In genomic region chr2:158684910-158685309, GRCm38 (mm10) we compare ENCODE assay signal across 27 mouse cellular contexts. TPM values are rescaled to one million over a fixed set of nuclear protein-coding genes. Genes with fewer than 3 reads are reported as not detected.
DNase-seq lines count a peak whose midpoint lies in the region; ATAC-seq and TF ChIP-seq lines count a peak whose summit lies in the region.
"Had no signal": no experiment of that assay in that cellular context is flagged by ENCODE, and none has a peak within 500 bp of the region (broad histone marks: within the 10 kb centered on the region; RNA-seq: fewer than 3 reads in every experiment).

No protein-coding gene starts in this region.

- no peaks in the 10 kb centered on the region for H3K9me3 ChIP-seq in forebrain, postnatal 0 days (ENCODE audit: low read length)
- no peaks in the 10 kb centered on the region for H3K9me3 ChIP-seq in forebrain, embryonic 11.5 days (ENCODE audit: control insufficient read depth, low read length)
- H3K9me3 ChIP-seq in midbrain, embryonic 14.5 days (ENCODE audit: control insufficient read depth, low read length), result no peaks in the 10 kb centered on the region
- no peaks in the 10 kb centered on the region for H3K9me3 ChIP-seq in midbrain, embryonic 10.5 days (replicated peaks)
- H3K9me3 ChIP-seq: embryonic facial prominence, embryonic 10.5 days; embryonic facial prominence, embryonic 15.5 days; hindbrain, embryonic 12.5 days; limb, embryonic 12.5 days; liver, embryonic 15.5 days; neural tube, embryonic 15.5 days; stomach, embryonic 15.5 days had no signal

- DNase-seq in forebrain, postnatal 0 days, result no peak
- no peak for DNase-seq in forebrain, embryonic 11.5 days (ENCODE audit: low spot score)
- no peak for DNase-seq in kidney, adult 2 months
- DNase-seq in kidney, postnatal 4 days, result no peak
- no peak for DNase-seq in midbrain, embryonic 14.5 days
- no peak for DNase-seq in midbrain, embryonic 10.5 days (ENCODE audit: low spot score)
- DNase-seq in embryo, embryonic 10 days (ENCODE audit: low spot score), result no peak
- DNase-seq: adrenal gland, postnatal 14 days; cerebellum, adult 18-20 months; cerebellum, postnatal 10 days; gastrocnemius, postnatal 10 days; heart, postnatal 36 days; layer of hippocampus, adult 9-11 months; lung, embryonic 14.5 days; lung, postnatal 14 days; retina, postnatal 1 day; right cerebral cortex, postnatal 25 days had no signal

- H3K4me1 ChIP-seq in forebrain, postnatal 0 days (ENCODE audit: insufficient read depth), result peaks cover 16% of the 10 kb centered on the region; the same call in 1 of the 2 replicates
- H3K4me1 ChIP-seq in forebrain, embryonic 11.5 days (replicated peaks; ENCODE audit: control insufficient read depth, insufficient read depth, low read length), result peaks cover 3% of the 10 kb centered on the region; the same call in 1 of the 2 replicates
- H3K4me1 ChIP-seq in kidney, adult 2 months (ENCODE audit: control insufficient read depth, insufficient read depth, low read length), result peaks cover 43% of the 10 kb centered on the region
- H3K4me1 ChIP-seq in midbrain, embryonic 14.5 days (ENCODE audit: control insufficient read depth, insufficient read depth, low read length), result peaks cover 33% of the 10 kb centered on the region
- peaks cover 49% of the 10 kb centered on the region for H3K4me1 ChIP-seq in midbrain, embryonic 10.5 days
- H3K4me1 ChIP-seq: liver, embryonic 15.5 days had no signal

- WGBS in forebrain, postnatal 0 days, result 76% methylated on average over 3 of the region's 3 CpGs
- 91% methylated on average over 3 of the region's 3 CpGs for WGBS in forebrain, embryonic 11.5 days
- WGBS in kidney, adult 2 months, result 46% methylated on average over 3 of the region's 3 CpGs
- WGBS in midbrain, embryonic 14.5 days, result 91% methylated on average over 3 of the region's 3 CpGs
- 84% methylated on average over 3 of the region's 3 CpGs for WGBS in midbrain, embryonic 10.5 days

- H3K27ac ChIP-seq in forebrain, postnatal 0 days (ENCODE audit: low read depth, low read length), result no peak overlapping the region
- H3K27ac ChIP-seq in forebrain, embryonic 11.5 days (ENCODE audit: low read depth, low read length), result no peak overlapping the region
- peak overlapping the region; percentile 27; the same call in 1 of the 2 replicates for H3K27ac ChIP-seq in kidney, adult 2 months (ENCODE audit: insufficient read depth, low read depth, low read length)
- 0 out of 2 replicates have a peak overlapping the region, but pooled peaks have one; percentile 26 for H3K27ac ChIP-seq in midbrain, embryonic 14.5 days (replicated peaks; ENCODE audit: low read depth, low read length)
- no peak overlapping the region for H3K27ac ChIP-seq in midbrain, embryonic 10.5 days (replicated peaks)
- H3K27ac ChIP-seq: embryonic facial prominence, embryonic 10.5 days; embryonic facial prominence, embryonic 15.5 days; hindbrain, embryonic 12.5 days; limb, embryonic 12.5 days; liver, embryonic 15.5 days; neural tube, embryonic 15.5 days; stomach, embryonic 15.5 days had no signal

- ATAC-seq in forebrain, postnatal 0 days, result peak; percentile 9; the same call in 1 of the 2 replicates
- ATAC-seq in forebrain, embryonic 11.5 days (replicated peaks; ENCODE audit: low FRiP score), result no peak
- ATAC-seq in midbrain, embryonic 14.5 days (ENCODE audit: low FRiP score, low TSS enrichment), result no peak
- ATAC-seq: CD4-positive, CD25-positive, alpha-beta regulatory T cell, adult 4 months; intestine, postnatal 0 days had no signal

- H3K4me3 ChIP-seq in forebrain, postnatal 0 days (ENCODE audit: low read depth, low read length), result no peak overlapping the region
- H3K4me3 ChIP-seq in forebrain, embryonic 11.5 days (ENCODE audit: low read depth, low read length), result no peak overlapping the region
- no peak overlapping the region for H3K4me3 ChIP-seq in kidney, adult 2 months (ENCODE audit: insufficient read depth, low read depth, low read length)
- H3K4me3 ChIP-seq in midbrain, embryonic 14.5 days (replicated peaks; ENCODE audit: low read depth, low read length), result no peak overlapping the region
- no peak overlapping the region for H3K4me3 ChIP-seq in midbrain, embryonic 10.5 days
- H3K4me3 ChIP-seq: embryonic facial prominence, embryonic 10.5 days; embryonic facial prominence, embryonic 15.5 days; hindbrain, embryonic 12.5 days; limb, embryonic 12.5 days; liver, embryonic 15.5 days; neural tube, embryonic 15.5 days; stomach, embryonic 15.5 days had no signal

- no peaks in the 10 kb centered on the region for H3K27me3 ChIP-seq in forebrain, postnatal 0 days (ENCODE audit: insufficient read depth, low read length)
- H3K27me3 ChIP-seq in forebrain, embryonic 11.5 days (ENCODE audit: control insufficient read depth, insufficient read depth, low read length), result no peaks in the 10 kb centered on the region
- H3K27me3 ChIP-seq in kidney, adult 2 months (replicated peaks; ENCODE audit: control insufficient read depth, insufficient read depth, low read length), result no peaks in the 10 kb centered on the region
- H3K27me3 ChIP-seq in midbrain, embryonic 14.5 days (ENCODE audit: control insufficient read depth, insufficient read depth, low read length), result no peaks in the 10 kb centered on the region
- no peaks in the 10 kb centered on the region for H3K27me3 ChIP-seq in midbrain, embryonic 10.5 days (ENCODE audit: low read depth, poor library complexity, severe bottlenecking)
- H3K27me3 ChIP-seq: embryonic facial prominence, embryonic 15.5 days; hindbrain, embryonic 12.5 days; limb, embryonic 12.5 days; liver, embryonic 15.5 days; neural tube, embryonic 15.5 days; stomach, embryonic 15.5 days had no signal

- H3K36me3 ChIP-seq in forebrain, postnatal 0 days (ENCODE audit: insufficient read depth), result no peaks in the 10 kb centered on the region
- H3K36me3 ChIP-seq in forebrain, embryonic 11.5 days (ENCODE audit: control insufficient read depth, insufficient read depth, low read length), result no peaks in the 10 kb centered on the region
- no peaks in the 10 kb centered on the region for H3K36me3 ChIP-seq in kidney, adult 2 months (ENCODE audit: control insufficient read depth, insufficient read depth, low read length)
- no peaks in the 10 kb centered on the region for H3K36me3 ChIP-seq in midbrain, embryonic 14.5 days (ENCODE audit: control insufficient read depth, insufficient read depth, low read length)
- no peaks in the 10 kb centered on the region for H3K36me3 ChIP-seq in midbrain, embryonic 10.5 days
- H3K36me3 ChIP-seq: embryonic facial prominence, embryonic 10.5 days; embryonic facial prominence, embryonic 15.5 days; hindbrain, embryonic 12.5 days; limb, embryonic 12.5 days; liver, embryonic 15.5 days; neural tube, embryonic 15.5 days; stomach, embryonic 15.5 days had no signal

- no peak overlapping the region for H3K9ac ChIP-seq in forebrain, postnatal 0 days
- no peak overlapping the region for H3K9ac ChIP-seq in forebrain, embryonic 11.5 days (ENCODE audit: low read length)
- no peak overlapping the region for H3K9ac ChIP-seq in midbrain, embryonic 14.5 days (replicated peaks; ENCODE audit: low read length)
- H3K9ac ChIP-seq: embryonic facial prominence, embryonic 15.5 days; hindbrain, embryonic 12.5 days; limb, embryonic 12.5 days; liver, embryonic 15.5 days; lung, embryonic 14.5 days; neural tube, embryonic 15.5 days; stomach, embryonic 15.5 days had no signal

- no peak for TF ChIP-seq CTCF in forebrain, postnatal 0 days (IDR thresholded peaks at IDR 0.05; ENCODE audit: low read depth)
- no peak for TF ChIP-seq CTCF in kidney, adult 2 months (conservative IDR thresholded peaks at IDR 0.05; ENCODE audit: insufficient read depth, insufficient read length, low read depth, low read length)

- no peak for TF ChIP-seq POLR2A in kidney, adult 2 months (IDR thresholded peaks at IDR 0.05; ENCODE audit: low read depth, low read length)

- no peak overlapping the region for H3K4me2 ChIP-seq in forebrain, postnatal 0 days (ENCODE audit: low read depth)
- no peak overlapping the region for H3K4me2 ChIP-seq in forebrain, embryonic 11.5 days (ENCODE audit: low read depth, low read length, severe bottlenecking)
- no peak overlapping the region for H3K4me2 ChIP-seq in midbrain, embryonic 14.5 days (ENCODE audit: low read length)
- H3K4me2 ChIP-seq: embryonic facial prominence, embryonic 15.5 days; heart, embryonic 11.5 days; hindbrain, embryonic 12.5 days; limb, embryonic 12.5 days; liver, embryonic 15.5 days; lung, embryonic 14.5 days; neural tube, embryonic 15.5 days; stomach, embryonic 15.5 days had no signal

RNA-seq across cellular contexts. Expression of gene Ppp1r16b, which starts 19.7 kb away (rescaled TPM):
- total RNA-seq in forebrain, postnatal 0 days (2014; rRNA removed), result 25.2 and 27.2 TPM in 2 replicates
- 23.1 and 28.4 TPM in 2 replicates for polyA plus RNA-seq in forebrain, postnatal 0 days (2015; fragmentation: Nextera tagmentation; extraction: Ambion mirVana)
- 2.8 TPM in 2 replicates for polyA plus RNA-seq in forebrain, embryonic 11.5 days (2014; fragmentation: Nextera tagmentation; extraction: Ambion mirVana)
- polyA plus RNA-seq in kidney, adult 2 months (2012; rRNA removed), result 20.1 and 22.2 TPM in 2 replicates
- polyA plus RNA-seq in midbrain, embryonic 14.5 days (2014; fragmentation: Nextera tagmentation; extraction: Ambion mirVana), result 16.1 and 21.0 TPM in 2 replicates
- polyA plus RNA-seq in midbrain, embryonic 10.5 days (2016; fragmentation: Nextera tagmentation; extraction: Ambion mirVana), result 3.6 and 3.7 TPM in 2 replicates

Comparison
In these comparisons a context has a peak if more than half of its experiments do, and no peak if none do; other contexts are left out.
1. H3K27ac ChIP-seq: peak in kidney, adult 2 months (single experiment) and midbrain, embryonic 14.5 days (single experiment); none in forebrain, postnatal 0 days (single experiment), forebrain, embryonic 11.5 days (single experiment) and midbrain, embryonic 10.5 days (single experiment).